Mouse (Mus musculus) T-cell, adult 2 months (primary cell): ENCODE results near the gene Fam117a.
"Not testable (repeated sequence)": the region's sequence is repeated elsewhere in the genome, so short reads cannot be mapped to it uniquely, and the experiment has no call there.

Experiments used
- DNase-seq: peaks from one replicate; pipeline ENCODE4 v3.0.0; 2022; ENCODE audit warnings: low spot score

The Fam117a gene

DNA sequence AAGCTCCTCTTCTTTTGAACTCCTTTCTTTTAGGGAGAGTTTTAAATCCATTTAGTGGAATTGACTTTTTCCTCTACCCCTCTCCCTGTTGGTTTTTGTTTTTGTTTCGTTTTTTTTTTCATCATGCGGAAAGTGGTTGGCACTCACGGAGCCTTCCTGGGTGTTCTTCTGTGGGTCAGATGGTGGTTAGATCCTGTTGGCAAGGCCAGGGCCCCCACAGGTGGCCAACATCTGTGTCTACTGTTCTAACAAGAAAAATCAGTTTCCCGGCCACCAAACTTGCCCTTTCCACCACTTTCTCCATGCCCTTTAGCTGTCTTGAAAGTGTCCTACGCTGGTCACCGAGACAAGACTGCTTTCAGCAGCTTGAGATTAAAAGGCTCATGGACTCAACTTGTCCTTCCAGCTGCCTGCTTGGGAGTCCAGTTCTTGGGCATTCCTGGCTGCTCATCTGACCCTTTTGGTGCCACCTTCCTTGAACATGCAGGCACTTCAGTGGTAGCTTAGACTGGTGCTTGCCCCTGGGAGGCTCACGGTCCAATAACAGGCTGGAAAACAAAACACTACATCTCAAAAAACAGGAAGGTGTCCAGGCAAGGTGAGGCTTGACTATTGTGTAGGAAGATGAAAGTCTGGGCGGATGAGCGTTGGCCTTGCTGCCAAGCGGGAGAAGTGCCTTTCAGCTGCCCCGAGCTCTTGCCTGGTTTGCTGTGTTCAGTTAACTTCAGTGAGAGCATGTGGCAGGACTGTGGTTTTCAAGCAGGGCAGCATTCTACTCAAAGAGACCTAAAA lies 56.1 kb downstream of the Fam117a start:
- DNase-seq: no peak

GRCm38 (mm10) chr11:95393500-95393816 lies 56.6 kb downstream of the Fam117a start:
- no peak for DNase-seq

GRCm38 (mm10) chr11:95394112-95394511 lies 57.3 kb downstream of the Fam117a start:
- no peak for DNase-seq

DNA sequence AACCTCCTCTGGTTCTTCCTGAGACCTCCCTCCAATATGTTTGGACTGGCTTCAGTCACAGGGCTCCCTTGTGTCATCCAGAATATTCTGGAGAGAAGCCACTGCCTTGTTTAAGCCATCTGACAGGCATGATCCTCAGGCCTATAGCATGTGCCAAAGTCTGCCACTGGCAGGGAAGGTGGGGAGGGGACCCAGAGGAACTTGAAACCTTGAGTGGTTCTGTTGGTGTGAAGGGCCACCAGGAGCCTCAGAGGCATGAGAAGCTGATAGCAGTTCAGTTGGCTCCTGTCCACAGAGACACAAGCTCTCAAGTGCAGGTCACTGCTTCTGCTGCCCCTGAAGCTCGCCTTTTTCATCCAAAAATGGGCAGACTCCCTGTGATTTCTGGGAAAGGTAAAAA lies 59.7 kb downstream of the Fam117a start:
- DNase-seq: no peak

GRCm38 (mm10) chr11:95397843-95398835 lies 61.3 kb downstream of the Fam117a start:
- DNase-seq: peak; percentile 64

DNA sequence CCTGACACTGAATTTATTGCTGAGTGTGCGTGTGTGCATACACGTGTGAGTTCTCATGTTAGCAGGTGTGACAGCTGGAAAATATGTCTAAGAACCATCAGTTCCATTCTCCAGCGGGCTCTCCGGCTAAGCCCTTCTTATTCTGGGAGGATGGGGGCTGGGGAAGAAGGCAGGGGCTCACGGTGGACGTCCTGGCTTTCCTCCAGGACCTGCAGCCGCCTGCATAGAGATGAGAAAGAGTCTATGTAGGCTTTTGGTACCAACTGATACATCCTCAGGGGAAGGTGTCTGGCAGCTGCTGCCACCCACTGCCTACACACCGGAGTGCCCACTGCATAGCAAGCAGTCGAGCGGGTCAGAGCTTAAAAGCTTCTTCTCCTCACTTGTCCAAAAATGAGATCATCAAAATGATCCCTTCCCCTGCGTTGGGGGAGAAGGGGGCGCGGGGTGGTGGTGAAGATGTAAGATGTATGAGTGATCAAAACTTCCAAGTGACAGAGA lies 62.8 kb downstream of the Fam117a start:
- no peak for DNase-seq

DNA sequence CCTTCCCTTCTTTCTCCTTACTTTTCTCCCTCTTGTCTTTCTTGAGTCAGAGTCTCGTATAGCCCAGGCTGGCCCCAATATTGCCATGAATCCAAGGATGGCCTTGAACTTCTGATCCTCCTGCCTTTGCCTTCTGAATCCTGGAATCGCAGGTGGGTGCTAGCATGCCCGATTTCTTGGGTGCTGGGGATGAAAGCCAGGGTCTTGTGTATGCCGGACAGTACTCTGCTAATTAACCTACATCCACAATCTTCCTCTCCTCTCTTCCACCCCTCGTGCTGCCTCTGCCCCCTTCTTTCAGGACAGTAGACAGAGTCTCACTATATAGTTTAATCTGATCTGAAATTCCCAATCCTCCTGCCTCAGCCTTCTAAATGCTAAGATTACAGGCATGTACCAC lies 64.8 kb downstream of the Fam117a start:
- DNase-seq: no peak

DNA sequence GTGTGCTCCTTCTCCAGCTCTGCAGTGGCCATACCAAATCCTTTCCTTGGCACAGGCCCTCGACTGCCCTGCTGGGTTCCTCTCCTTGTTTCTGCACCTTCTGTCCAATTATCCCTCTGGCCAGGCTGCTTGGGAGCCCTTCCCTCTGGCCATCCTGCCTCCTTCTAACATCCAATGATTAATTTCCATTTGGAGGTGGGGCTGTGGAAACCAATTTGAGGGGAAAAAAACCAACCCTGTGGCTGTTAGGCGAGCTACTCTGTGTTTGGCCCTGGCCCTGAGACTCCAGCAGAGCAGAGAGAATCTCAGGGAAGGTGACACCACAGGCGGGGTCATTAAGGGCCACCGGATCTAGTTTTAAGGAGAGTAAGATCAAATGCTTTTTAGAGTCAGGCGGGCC lies 65.4 kb downstream of the Fam117a start:
- no peak for DNase-seq

DNA sequence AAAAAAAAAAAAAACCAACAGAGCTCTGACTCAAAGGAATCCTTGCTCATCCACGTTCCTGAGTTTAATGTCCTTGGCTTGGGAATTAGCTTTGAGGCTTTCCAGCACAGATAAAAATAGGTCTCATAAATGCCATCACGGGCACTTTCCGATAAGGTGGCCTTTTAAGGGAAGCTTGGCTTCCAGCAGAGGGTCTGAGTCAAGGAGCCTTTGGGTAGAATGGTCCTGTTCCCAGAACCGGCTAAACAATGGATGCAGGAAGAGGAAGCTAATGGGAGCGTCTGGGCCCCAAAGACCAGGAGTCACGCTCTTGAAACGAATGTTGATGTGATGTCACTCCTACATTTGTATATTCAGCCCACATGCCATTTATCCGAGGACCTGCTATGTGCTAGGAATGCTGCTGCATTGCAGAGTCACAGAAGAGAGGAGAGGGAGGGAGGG lies 65.9 kb downstream of the Fam117a start:
- no peak for DNase-seq

GRCm38 (mm10) chr11:95403382-95404340 lies 66.8 kb downstream of the Fam117a start:
- no peak for DNase-seq

DNA sequence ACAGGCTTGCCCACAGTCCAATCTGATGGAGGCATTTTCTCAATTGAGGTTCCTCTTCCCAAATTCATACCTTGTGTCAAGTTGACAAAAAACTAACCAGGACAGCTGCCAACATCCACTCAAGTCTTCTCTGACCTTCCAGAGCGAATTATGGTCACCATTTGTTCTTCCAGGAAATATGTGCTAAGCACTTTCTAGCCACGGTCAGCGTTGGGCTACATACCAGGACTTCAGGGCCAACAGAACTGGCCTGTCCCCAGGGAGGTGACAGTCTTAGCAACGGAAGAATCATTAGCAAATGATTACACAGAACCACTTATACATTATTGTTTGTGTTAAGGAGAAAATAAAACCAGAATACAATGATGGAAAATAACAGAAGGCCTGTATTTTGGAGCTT lies 69.0 kb downstream of the Fam117a start:
- DNase-seq: no peak

DNA sequence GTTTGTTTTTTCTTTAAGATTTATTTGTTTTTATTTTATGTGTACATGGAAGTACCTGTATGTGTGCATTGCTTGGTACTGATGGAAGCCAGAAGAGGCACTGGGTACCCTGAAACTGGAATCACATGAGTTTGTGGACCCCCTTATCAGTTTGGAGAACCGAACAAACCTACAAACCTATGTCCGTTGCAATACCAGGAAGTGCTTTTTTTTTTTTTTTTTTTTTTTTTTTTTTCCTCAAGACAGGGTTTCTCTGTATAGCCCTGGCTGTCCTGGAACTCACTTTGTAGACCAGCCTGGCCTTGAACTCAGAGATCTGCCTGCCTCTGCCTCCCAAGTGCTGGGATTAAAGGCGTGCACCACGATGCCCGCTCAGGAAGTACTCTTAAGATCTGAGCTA lies 69.6 kb downstream of the Fam117a start:
- not testable (repeated sequence) for DNase-seq

GRCm38 (mm10) chr11:95409450-95410112 lies 72.8 kb downstream of the Fam117a start:
- no peak for DNase-seq

GRCm38 (mm10) chr11:95411453-95412013 lies 74.7 kb downstream of the Fam117a start:
- no peak for DNase-seq

DNA sequence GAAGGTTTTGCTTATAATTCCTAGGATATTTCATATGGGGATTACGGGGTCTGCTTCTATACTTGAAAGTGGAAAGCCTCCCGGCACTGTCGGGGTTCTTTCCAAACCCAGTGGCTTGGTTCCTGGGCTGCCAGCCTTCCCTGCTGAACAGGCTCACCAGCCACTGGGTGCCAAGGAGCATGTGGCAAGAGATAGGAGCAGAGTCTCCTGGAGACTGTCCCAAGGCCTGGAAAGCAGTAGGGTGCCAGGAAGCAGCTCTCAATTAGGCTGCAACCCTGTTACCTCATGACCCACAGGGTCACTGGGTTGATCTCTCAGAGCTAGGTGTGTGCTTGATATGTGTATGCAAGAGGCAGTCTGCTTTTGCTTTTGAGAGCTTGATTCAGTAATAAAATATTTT lies 75.8 kb downstream of the Fam117a start:
- no peak for DNase-seq

DNA sequence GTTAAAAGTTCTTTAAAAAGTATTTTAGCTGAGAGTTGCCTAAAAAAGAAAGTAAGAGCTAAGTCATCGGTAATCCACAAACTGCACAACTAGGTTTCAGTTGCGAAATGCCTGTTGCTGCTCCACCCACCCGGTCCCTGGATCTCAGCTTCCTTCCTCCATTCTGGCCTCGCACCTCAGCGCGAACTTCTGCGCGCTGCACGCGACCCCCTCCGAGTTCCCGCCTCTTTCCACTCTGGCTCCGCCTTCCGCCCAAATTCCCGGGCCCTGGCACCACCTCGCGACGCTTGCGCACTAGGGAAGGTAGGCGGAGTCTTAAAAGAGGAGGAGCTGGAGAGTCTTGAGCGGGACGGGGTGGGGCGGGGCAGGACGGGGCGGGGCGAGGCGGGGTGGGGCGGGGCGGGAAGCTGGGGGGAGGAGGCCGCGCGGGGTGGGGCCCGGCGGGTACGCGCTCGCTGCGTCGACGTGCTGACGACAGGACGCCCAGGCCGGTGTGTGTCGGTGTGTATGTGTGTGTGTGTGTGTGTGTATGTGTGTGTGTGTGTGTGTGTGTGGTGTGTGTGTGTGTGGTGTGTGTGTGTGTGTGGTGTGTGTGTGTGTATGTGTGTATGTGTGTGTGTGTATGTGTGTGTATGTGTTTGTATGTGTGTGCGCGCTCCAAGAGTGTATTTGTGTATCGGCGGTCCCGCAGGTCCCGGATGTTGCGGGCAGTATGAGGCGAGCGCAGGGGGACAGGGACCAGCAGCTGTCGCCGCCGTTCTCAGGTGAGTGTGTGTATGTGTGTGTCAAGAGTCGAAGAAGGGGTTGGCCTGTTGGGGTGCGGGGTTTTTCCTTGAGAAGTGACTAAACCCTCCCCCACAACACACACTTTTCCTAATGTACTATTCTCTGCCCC lies 77.1 kb downstream of the Fam117a start, which contains the start of gene Spop:
Gene Spop, plus strand, starts transcription at position 440 of the 895 bp plus-strand sequence.
- DNase-seq: peak; percentile 93

GRCm38 (mm10) chr11:95414536-95415161 lies 77.8 kb downstream of the Fam117a start:
- peak; percentile 91 for DNase-seq

- no peak for DNase-seq
Measured at GRCm38 (mm10) chr11:95415931-95416330, 79.1 kb downstream of the Fam117a start.

DNA sequence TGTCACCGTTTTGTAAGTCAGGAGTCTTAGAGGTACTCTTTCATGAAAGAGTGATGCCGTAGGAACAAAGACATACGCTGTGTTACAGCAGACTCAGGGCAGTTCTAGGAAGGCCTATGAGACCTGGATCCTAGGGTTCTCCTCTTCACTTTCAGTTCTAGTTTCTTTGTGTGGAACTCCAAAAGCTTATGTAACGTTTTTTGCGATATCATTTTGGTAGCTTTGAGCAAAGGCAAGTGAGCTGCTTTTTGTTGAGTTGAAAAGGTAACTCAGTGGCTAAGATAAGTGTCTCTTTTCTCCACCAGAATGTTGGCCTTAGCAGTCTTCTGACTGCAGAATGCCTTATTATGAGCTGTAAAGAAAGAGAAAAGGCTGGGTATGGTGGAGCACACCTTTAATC lies 80.5 kb downstream of the Fam117a start:
- DNase-seq: no peak
